Mouse (Mus musculus) kidney, postnatal 0 days (tissue): ENCODE measurements around the gene Macrod1. TPM values are rescaled to one million over a fixed set of nuclear protein-coding genes. Genes with fewer than 3 reads are reported as not detected.
A peak's percentile ranks its signal among the peaks of the same experiment; 100 is the strongest.

Experiments
- ATAC-seq: fragments of 200-750 bp; cut with Nextera tagmentation; replicated peaks from 2 replicates; pipeline ENCODE4 v1.8.0; 2017; ENCODE audit warnings: low read depth, moderate number of reproducible peaks, moderate TSS enrichment, moderate library complexity; ENCODE audit not compliant: low FRiP score
- DNase-seq: peaks from one replicate; pipeline ENCODE4 v3.0.0-alpha.2; 2016; ENCODE audit warnings: low spot score
- H3K27ac ChIP-seq: fragments of 300-500 bp; sonication (generic); 2 replicates; pipeline ENCODE4 v1.5.1; 2014; ENCODE audit warnings: mild to moderate bottlenecking
- H3K27me3 ChIP-seq: fragments of 300-500 bp; sonication (generic); 2 replicates; pipeline ENCODE4 v1.6.1; 2014; ENCODE audit warnings: low read length, mixed read lengths; ENCODE audit not compliant: insufficient read depth
- H3K36me3 ChIP-seq: fragments of 300-500 bp; sonication (generic); 2 replicates; pipeline ENCODE4 v1.6.1; 2014; ENCODE audit warnings: low read length, mixed read lengths; ENCODE audit not compliant: insufficient read depth
- H3K4me1 ChIP-seq: fragments of 300-500 bp; sonication (generic); replicated peaks from 2 replicates; pipeline ENCODE4 v1.6.1; 2014; ENCODE audit warnings: antibody characterized with exemption, low read length, mixed read lengths; ENCODE audit not compliant: insufficient read depth
- H3K4me2 ChIP-seq: fragments of 300-500 bp; sonication (generic); 2 replicates; pipeline ENCODE4 v1.6.1; 2014; ENCODE audit warnings: mild to moderate bottlenecking, low read length, moderate library complexity, mixed read lengths
- H3K4me3 ChIP-seq: fragments of 300-500 bp; sonication (generic); replicated peaks from 2 replicates; pipeline ENCODE4 v1.5.1; 2014; ENCODE audit warnings: low read depth, low read length
- H3K9ac ChIP-seq: fragments of 300-500 bp; sonication (generic); 2 replicates; pipeline ENCODE4 v1.6.1; 2014; ENCODE audit warnings: low read depth, low read length
- H3K9me3 ChIP-seq: fragments of 300-500 bp; sonication (generic); replicated peaks from 2 replicates; pipeline ENCODE4 v1.6.1; 2016; ENCODE audit warnings: low read length, inconsistent platforms, mixed read lengths
- CTCF ChIP-seq: IDR thresholded peaks from 2 replicates; pipeline ENCODE4 v1.5.1; 2016; ENCODE audit warnings: antibody characterized with exemption, low read depth, mild to moderate bottlenecking, moderate library complexity
- WGBS: fragments of 180-500 bp; shearing (Covaris S2); extraction: QIAGEN DNeasy Blood & Tissue Kit; methylation state at CpG from one replicate; pipeline ENCODE4 v1.1.7; 2014; 5-methylcytosine and 5-hydroxymethylcytosine counted together
- polyA plus RNA-seq: library from polyadenylated mRNA; unstranded; fragments of >200 nt; fragmentation: Nextera tagmentation; extraction: Ambion mirVana; gene quantifications from 2 replicates; pipeline ENCODE4 v1.2.1, GENCODE M21; 2015

Macrod1 gene
- polyA plus RNA-seq, 1 experiment from 2014 or later, result 35.5 TPM

DNA sequence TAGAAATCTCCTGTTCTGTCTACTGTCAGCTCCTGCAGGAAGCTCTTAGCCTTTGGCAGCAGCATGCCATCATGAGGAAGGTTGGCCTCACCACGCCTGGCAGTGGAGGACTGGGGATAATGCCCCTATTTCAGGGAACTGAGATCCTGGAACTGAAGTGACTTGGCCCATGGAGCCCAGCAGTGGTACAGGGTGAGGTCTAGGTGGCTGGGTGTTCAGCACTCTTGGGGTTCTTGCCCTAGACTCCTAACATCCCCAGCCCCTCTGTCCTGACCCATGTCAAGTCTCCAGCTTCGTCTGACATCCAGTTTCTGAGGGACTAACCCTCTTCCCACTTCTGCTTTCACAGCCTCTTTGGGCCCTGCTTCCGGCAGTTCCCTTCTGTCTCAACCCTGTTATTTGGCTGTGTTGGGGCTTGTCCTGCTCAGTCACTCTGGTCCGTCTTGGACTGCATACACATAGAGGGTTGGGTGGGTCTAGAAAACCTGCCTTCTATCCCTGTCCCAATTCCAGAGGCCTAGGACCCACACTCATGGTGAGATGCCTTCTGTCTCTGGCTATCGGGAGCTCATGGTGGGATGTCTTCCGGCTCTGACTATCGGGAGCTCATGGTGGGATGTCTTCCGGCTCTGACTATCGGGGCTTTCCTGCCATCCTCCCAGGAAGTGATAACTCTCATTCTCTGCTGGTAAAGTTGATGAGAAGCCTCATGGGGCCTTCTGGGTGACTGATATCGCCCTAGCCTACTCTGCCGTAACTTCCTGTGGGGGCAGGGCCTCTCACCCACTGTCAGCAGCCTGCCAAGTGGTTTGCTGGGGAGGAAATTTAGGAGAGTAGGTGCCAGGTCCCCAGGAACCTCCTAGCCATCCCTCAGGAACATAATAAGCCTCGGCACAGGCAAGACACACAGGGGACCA is 38.8 kb upstream of the Macrod1 start:
- Histone ChIP-seq H3K9ac (no peak overlapping the region), H3K4me3 (no peak overlapping the region), H3K27me3 (no peaks in the 10 kb centered on the region), H3K4me2 (no peak overlapping the region), H3K27ac (no peak overlapping the region), H3K9me3 (no peaks in the 10 kb centered on the region), H3K36me3 (peaks cover 30% of the 10 kb centered on the region), H3K4me1 (no peaks in the 10 kb centered on the region)
- WGBS, result 71% methylated on average over 12 of the region's 12 CpGs
- ATAC-seq (no peak), DNase-seq (no peak)
- TF ChIP-seq CTCF, result no peak

GRCm38 (mm10) chr19:7018546-7018945 is 38.1 kb upstream of the Macrod1 start:
- Histone ChIP-seq H3K9me3 (no peaks in the 10 kb centered on the region), H3K36me3 (peaks cover 37% of the 10 kb centered on the region), H3K4me3 (no peak overlapping the region), H3K4me1 (no peaks in the 10 kb centered on the region), H3K27me3 (no peaks in the 10 kb centered on the region), H3K4me2 (no peak overlapping the region), H3K27ac (no peak overlapping the region), H3K9ac (no peak overlapping the region)
- TF ChIP-seq CTCF, result no peak
- DNase-seq (no peak), ATAC-seq (no peak)
- WGBS, result 87% methylated on average over 11 of the region's 11 CpGs

DNA sequence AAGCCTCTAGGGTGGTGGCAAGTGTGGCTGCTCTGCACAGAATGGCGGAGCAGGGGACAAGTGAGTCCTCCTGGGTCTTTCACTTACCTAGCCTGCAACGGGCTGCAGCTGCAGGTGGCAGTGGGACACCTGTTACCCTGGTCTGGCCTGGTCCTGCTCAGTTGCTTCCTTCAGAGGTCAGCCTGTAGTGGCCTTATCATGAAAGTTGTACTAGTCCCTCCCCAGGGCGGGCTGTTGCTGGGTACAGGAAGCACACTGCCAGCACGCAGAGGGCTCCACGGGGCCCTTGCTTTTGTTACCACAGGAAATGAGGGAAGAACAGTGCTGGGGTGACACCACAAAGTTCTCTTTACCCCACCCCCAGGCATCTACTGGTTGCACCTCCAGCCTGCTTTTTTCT is 37.4 kb upstream of the Macrod1 start, which contains the start of gene Fermt3:
TSS of gene Fermt3 (minus strand) at position 279 of the 400 bp plus-strand sequence.
- ATAC-seq, result no peak
- no peak within 1 kb of the TSS for H3K9ac ChIP-seq
- no peaks in the 10 kb centered on the region for H3K4me1 ChIP-seq
- no peak for TF ChIP-seq CTCF
- H3K4me3 ChIP-seq, result no peak within 1 kb of the TSS
- H3K9me3 ChIP-seq, result no peaks in the 10 kb centered on the region
- H3K4me2 ChIP-seq, result no peak within 1 kb of the TSS
- peaks cover 41% of the 10 kb centered on the region for H3K36me3 ChIP-seq
- no peak for DNase-seq
- no peak within 1 kb of the TSS for H3K27ac ChIP-seq
- 77% methylated on average over 5 of the region's 5 CpGs for WGBS
- H3K27me3 ChIP-seq, result no peaks in the 10 kb centered on the region

DNA sequence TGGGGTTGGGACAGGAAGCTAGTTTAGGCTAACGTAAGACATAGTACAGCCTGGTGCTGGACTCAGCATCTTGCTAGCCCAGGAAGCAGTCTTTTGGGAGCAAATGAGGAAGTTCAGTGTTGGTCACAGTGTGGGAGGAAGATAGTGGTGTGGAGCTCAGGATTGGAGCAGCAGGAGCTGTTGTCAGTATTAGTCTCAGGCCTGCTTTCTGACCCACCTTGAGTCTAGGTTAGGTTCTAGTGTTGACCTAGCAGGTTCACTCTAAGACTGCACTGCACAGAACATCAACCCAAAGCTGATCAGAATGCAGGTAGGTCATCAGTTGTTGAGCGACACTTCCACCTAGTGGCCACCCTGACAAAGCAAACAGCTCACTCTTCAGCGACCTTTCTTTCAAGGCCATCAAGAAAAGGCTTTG is 36.4 kb upstream of the Macrod1 start:
- Histone ChIP-seq H3K4me3 (no peak overlapping the region), H3K4me1 (no peaks in the 10 kb centered on the region), H3K4me2 (no peak overlapping the region), H3K27ac (no peak overlapping the region), H3K9ac (no peak overlapping the region), H3K36me3 (peaks cover 51% of the 10 kb centered on the region), H3K27me3 (no peaks in the 10 kb centered on the region), H3K9me3 (no peaks in the 10 kb centered on the region)
- 46% methylated on average over 3 of the region's 3 CpGs for WGBS
- TF ChIP-seq CTCF, result peak; percentile 84
- ATAC-seq, result peak; percentile 61
- peak; percentile 79 for DNase-seq

GRCm38 (mm10) chr19:7029531-7029930 is 27.1 kb upstream of the Macrod1 start:
- DNase-seq, result no peak
- no peaks in the 10 kb centered on the region for H3K9me3 ChIP-seq
- H3K27ac ChIP-seq, result no peak overlapping the region
- no peak for TF ChIP-seq CTCF
- peaks cover 72% of the 10 kb centered on the region for H3K36me3 ChIP-seq
- H3K4me1 ChIP-seq, result no peaks in the 10 kb centered on the region
- no peak overlapping the region for H3K9ac ChIP-seq
- H3K4me2 ChIP-seq, result no peak overlapping the region
- WGBS, result 93% methylated on average over 5 of the region's 5 CpGs
- H3K4me3 ChIP-seq, result no peak overlapping the region
- ATAC-seq, result no peak
- no peaks in the 10 kb centered on the region for H3K27me3 ChIP-seq

GRCm38 (mm10) chr19:7034006-7034405 is 22.6 kb upstream of the Macrod1 start:
- 89% methylated on average over 5 of the region's 5 CpGs for WGBS
- DNase-seq (no peak), ATAC-seq (no peak)
- H3K9ac ChIP-seq, result no peak overlapping the region
- H3K27me3 ChIP-seq, result no peaks in the 10 kb centered on the region
- H3K4me1 ChIP-seq, result peaks cover 10% of the 10 kb centered on the region; the same call in 1 of the 2 replicates
- no peak for TF ChIP-seq CTCF
- no peak overlapping the region for H3K4me3 ChIP-seq
- H3K27ac ChIP-seq, result no peak overlapping the region
- no peaks in the 10 kb centered on the region for H3K9me3 ChIP-seq
- peaks cover 43% of the 10 kb centered on the region for H3K36me3 ChIP-seq
- H3K4me2 ChIP-seq, result no peak overlapping the region
